Comparison of ENCODE assay signal across 8 mouse cellular contexts in the genomic region with DNA sequence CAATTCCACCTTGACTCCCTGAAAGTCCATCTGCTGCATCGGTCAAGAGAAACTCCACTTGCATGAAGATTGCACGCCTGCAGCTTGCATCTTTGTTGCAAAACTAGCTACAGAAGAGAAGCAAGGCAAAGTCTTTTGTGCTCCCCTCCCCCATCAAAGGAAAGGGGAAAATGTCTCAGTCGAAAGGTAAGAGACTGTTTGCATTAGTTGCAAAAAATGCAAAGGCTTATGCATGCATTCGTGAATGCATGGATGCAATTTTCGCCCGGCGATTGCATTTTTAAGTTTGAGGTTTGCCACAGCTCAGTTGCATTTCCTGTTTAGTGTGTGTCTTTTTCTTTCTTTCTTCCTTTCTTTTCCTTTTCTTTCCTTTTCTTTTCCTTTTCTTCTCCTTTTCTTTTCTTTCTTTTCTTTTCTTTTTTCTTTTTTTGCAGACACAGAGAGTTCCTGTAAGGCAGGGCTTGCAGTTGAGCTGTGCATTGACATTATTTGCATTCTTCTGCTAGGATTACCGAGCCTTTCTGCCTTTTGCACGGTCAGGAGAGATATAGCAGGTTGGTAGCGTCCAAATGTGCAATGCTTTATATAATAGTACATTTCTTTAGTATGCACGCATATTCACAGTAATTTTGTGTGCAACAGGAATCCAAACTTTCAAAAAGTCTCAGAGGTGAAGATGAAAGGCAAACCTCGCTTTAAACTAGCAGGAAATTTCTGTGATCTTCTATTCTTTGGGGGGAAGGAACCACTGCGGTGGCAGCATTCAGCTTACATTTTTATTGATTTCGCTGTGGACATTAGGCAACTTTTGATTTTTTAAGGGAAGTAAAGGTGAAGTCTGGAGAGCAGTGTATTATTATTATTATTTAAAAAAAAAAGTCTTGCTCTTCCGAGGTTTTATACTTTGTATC. TPM values are rescaled to one million over a fixed set of nuclear protein-coding genes. Genes with fewer than 3 reads are reported as not detected.
DNase-seq lines count a peak whose midpoint lies in the region; ATAC-seq and TF ChIP-seq lines count a peak whose summit lies in the region.

No protein-coding gene starts in this region.

- no peaks in the 10 kb centered on the region for H3K9me3 ChIP-seq in heart, embryonic 12.5 days (replicated peaks)
- no peaks in the 10 kb centered on the region for H3K9me3 ChIP-seq in E14TG2a.4 (ENCODE audit: low read length)
- no peaks in the 10 kb centered on the region for H3K9me3 ChIP-seq in forebrain, postnatal 0 days (ENCODE audit: low read length)

- peak overlapping the region; percentile 63 for H3K4me3 ChIP-seq in heart, embryonic 12.5 days
- H3K4me3 ChIP-seq in E14TG2a.4 (replicated peaks; ENCODE audit: low read length) (peak overlapping the region; percentile 80), macrophage (ENCODE audit: inconsistent target) (peak overlapping the region; percentile 60)
- H3K4me3 ChIP-seq in forebrain, postnatal 0 days (ENCODE audit: low read depth, low read length), result peak overlapping the region; percentile 68

- H3K4me2 ChIP-seq in heart, embryonic 12.5 days, result peak overlapping the region; percentile 66
- H3K4me2 ChIP-seq in forebrain, postnatal 0 days (ENCODE audit: low read depth), result peak overlapping the region; percentile 59

- H3K36me3 ChIP-seq in heart, embryonic 12.5 days, result no peaks in the 10 kb centered on the region
- H3K36me3 ChIP-seq in E14TG2a.4 (ENCODE audit: insufficient read depth, low read length) (no peaks in the 10 kb centered on the region), macrophage (ENCODE audit: inconsistent target) (no peaks in the 10 kb centered on the region)
- no peaks in the 10 kb centered on the region for H3K36me3 ChIP-seq in forebrain, postnatal 0 days (ENCODE audit: insufficient read depth)

- no peak for ATAC-seq in heart, embryonic 12.5 days (ENCODE audit: insufficient number of reproducible peaks, low FRiP score)
- peak; percentile 10; the same call in 1 of the 2 replicates for ATAC-seq in forebrain, postnatal 0 days
- no peak for ATAC-seq in monocyte, adult 5-6 weeks (replicated peaks; ENCODE audit: insufficient number of reproducible peaks, low FRiP score, low TSS enrichment, poor library complexity, severe bottlenecking)

- H3K9ac ChIP-seq in heart, embryonic 12.5 days, result peak overlapping the region; percentile 54
- peak overlapping the region; percentile 50 for H3K9ac ChIP-seq in forebrain, postnatal 0 days

- H3K4me1 ChIP-seq in heart, embryonic 12.5 days (replicated peaks), result peaks cover 14% of the 10 kb centered on the region
- H3K4me1 ChIP-seq in E14TG2a.4 (replicated peaks; ENCODE audit: low read depth, low read length), result peaks cover 41% of the 10 kb centered on the region
- H3K4me1 ChIP-seq in forebrain, postnatal 0 days (ENCODE audit: insufficient read depth), result peaks cover 9% of the 10 kb centered on the region

- H3K27ac ChIP-seq in heart, embryonic 12.5 days (ENCODE audit: poor library complexity, severe bottlenecking), result no peak overlapping the region
- no peak overlapping the region for H3K27ac ChIP-seq in forebrain, postnatal 0 days (ENCODE audit: low read depth, low read length)
- H3K27ac ChIP-seq in macrophage, result peak overlapping the region; percentile 19; the same call in 1 of the 2 replicates

- no peaks in the 10 kb centered on the region for H3K79me2 ChIP-seq in macrophage (ENCODE audit: inconsistent target)

- 18% methylated on average over 15 of the region's 15 CpGs for WGBS in heart, embryonic 12.5 days
- WGBS in forebrain, postnatal 0 days, result 4% methylated on average over 15 of the region's 15 CpGs
- 4% methylated on average over 15 of the region's 15 CpGs for WGBS in macrophage (ENCODE audit: missing documents)

- TF ChIP-seq CTCF in E14TG2a.4 (conservative IDR thresholded peaks at IDR 0.05; ENCODE audit: low read length), result no peak
- TF ChIP-seq CTCF in forebrain, postnatal 0 days (IDR thresholded peaks at IDR 0.05; ENCODE audit: low read depth), result no peak

- DNase-seq in heart, adult 11 months, result no peak
- DNase-seq in forebrain, postnatal 0 days, result peak; percentile 14
- no peak for DNase-seq in frontal cortex, adult 2 months (ENCODE audit: extremely low spot score in 1 of 2, low spot score in 1 of 2)
- DNase-seq in urinary bladder, postnatal 14 days (ENCODE audit: low spot score), result no peak

- no peaks in the 10 kb centered on the region for H3K27me3 ChIP-seq in heart, embryonic 12.5 days (replicated peaks)
- H3K27me3 ChIP-seq in E14TG2a.4 (ENCODE audit: insufficient read depth, low read length), result peaks cover 28% of the 10 kb centered on the region
- H3K27me3 ChIP-seq in forebrain, postnatal 0 days (ENCODE audit: insufficient read depth, low read length), result no peaks in the 10 kb centered on the region

RNA-seq across cellular contexts. Expression of a gene that starts 0.6 kb away (rescaled TPM):
- 13.7 and 17.4 TPM in 2 replicates for polyA plus RNA-seq in heart, embryonic 12.5 days (2016; fragmentation: Nextera tagmentation; extraction: Ambion mirVana)
- total RNA-seq in forebrain, postnatal 0 days (2014; rRNA removed), result 25.5 and 25.9 TPM in 2 replicates
- polyA plus RNA-seq in forebrain, postnatal 0 days (2015; fragmentation: Nextera tagmentation; extraction: Ambion mirVana), result 19.2 and 21.3 TPM in 2 replicates
- 1 to 10 TPM in 20 of 26 experiments, under 1 TPM in 4, not detected in 2; 0.44 to 8.1 (median 4.0) TPM for total RNA-seq in macrophage (2018; cell fraction: chromatin; rRNA removed)
- total RNA-seq in macrophage (2018; cell fraction: cytosol; rRNA removed), result 1 to 10 TPM; 1.6 to 4.6 (median 3.2) TPM
- total RNA-seq in macrophage (2018; cell fraction: nucleus; rRNA removed), result 1 to 10 TPM in 21 of 26 experiments, under 1 TPM in 4, not detected in 1; 0.63 to 6.5 (median 2.0) TPM
- 2.0 to 3.1 TPM (median 2.6 TPM) in 3 replicates for polyA plus RNA-seq in macrophage (2018)
- 8.5 to 15.1 TPM (median 11.4 TPM) in 3 replicates for total RNA-seq in monocyte, adult 5-6 weeks (2017)
- polyA plus RNA-seq in frontal cortex, adult 2 months (2012; rRNA removed), result 10.7 TPM in 2 replicates
